Mouse (Mus musculus): ENCODE data around the gene Rbck1. TPM values are rescaled to one million over a fixed set of nuclear protein-coding genes. Genes with fewer than 3 reads are reported as not detected.
A peak's percentile ranks its signal among the peaks of the same experiment; 100 is the strongest.

Rbck1 gene
- polyA plus RNA-seq, 1 experiment = 340 TPM

DNA sequence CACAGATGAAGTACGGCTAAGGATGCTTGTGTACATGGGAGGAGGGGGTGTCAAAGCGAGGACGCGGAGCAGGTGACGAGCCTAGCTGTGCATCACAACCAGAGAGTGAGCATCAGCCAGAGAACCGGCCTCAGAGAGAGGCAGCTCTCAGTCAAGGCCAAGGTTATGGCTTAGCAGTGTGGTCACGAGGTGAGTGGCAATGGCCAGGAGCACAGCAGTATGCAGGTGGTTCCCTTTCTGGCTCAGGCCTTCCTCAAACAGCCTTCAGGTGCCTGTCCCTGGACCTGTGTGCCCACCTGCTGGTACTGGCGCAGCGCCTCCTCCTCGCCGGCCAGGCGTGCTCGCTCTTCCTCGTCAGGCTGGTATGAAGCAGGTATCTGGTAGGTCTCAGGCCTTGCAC is 8.5 kb downstream of the Rbck1 start:
- H3K27me3 ChIP-seq (ENCODE audit: control insufficient read depth, insufficient read depth, low read length) = no peaks in the 10 kb centered on the region
- 94% methylated on average over 14 of the region's 14 CpGs for WGBS
- no peak for TF ChIP-seq POLR2A (IDR thresholded peaks at IDR 0.05; ENCODE audit: low read depth, low read length)
- no peak for TF ChIP-seq CTCF (IDR thresholded peaks at IDR 0.05; ENCODE audit: extremely low read depth, insufficient read length, insufficient replicate concordance, low read depth, low read length)
- no peak overlapping the region for H3K27ac ChIP-seq (ENCODE audit: insufficient read depth, low read depth, low read length)
- peaks cover 4% of the 10 kb centered on the region; the same call in 1 of the 2 replicates for H3K4me1 ChIP-seq (ENCODE audit: control insufficient read depth, insufficient read depth, insufficient read length, low read length)
- peaks cover 66% of the 10 kb centered on the region for H3K36me3 ChIP-seq (ENCODE audit: control insufficient read depth, insufficient read depth, low read length)
- no peak overlapping the region for H3K4me3 ChIP-seq (ENCODE audit: low read depth, low read length)

DNA sequence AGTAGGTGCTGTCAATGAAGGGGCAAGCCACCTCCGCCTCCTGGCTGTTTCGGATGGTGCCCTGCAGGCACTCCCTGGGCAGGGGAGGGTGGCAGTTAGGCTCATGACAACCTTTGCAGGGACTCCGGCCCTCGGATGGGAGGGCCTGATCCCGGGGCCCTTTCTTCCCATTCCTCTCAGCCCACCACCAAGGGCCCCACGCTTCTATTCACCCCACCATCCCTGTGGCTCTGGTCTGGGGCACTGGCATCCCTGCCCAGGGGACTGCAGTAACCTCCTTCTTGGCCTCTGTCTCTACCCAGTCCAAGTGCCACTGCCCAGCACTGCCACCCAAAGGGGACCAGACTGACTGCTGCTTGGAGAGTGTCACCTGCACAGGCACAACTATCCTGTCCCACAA is 10.3 kb downstream of the Rbck1 start:
- 98% methylated on average over 6 of the region's 6 CpGs for WGBS
- H3K36me3 ChIP-seq (ENCODE audit: control insufficient read depth, insufficient read depth, low read length) = peaks cover 71% of the 10 kb centered on the region
- peaks cover 4% of the 10 kb centered on the region; the same call in 1 of the 2 replicates for H3K4me1 ChIP-seq (ENCODE audit: control insufficient read depth, insufficient read depth, insufficient read length, low read length)
- no peak overlapping the region for H3K27ac ChIP-seq (ENCODE audit: insufficient read depth, low read depth, low read length)
- H3K4me3 ChIP-seq (ENCODE audit: low read depth, low read length) = no peak overlapping the region
- H3K27me3 ChIP-seq (ENCODE audit: control insufficient read depth, insufficient read depth, low read length) = no peaks in the 10 kb centered on the region
- no peak for TF ChIP-seq CTCF (IDR thresholded peaks at IDR 0.05; ENCODE audit: extremely low read depth, insufficient read length, insufficient replicate concordance, low read depth, low read length)
- TF ChIP-seq POLR2A (IDR thresholded peaks at IDR 0.05; ENCODE audit: low read depth, low read length) = no peak

DNA sequence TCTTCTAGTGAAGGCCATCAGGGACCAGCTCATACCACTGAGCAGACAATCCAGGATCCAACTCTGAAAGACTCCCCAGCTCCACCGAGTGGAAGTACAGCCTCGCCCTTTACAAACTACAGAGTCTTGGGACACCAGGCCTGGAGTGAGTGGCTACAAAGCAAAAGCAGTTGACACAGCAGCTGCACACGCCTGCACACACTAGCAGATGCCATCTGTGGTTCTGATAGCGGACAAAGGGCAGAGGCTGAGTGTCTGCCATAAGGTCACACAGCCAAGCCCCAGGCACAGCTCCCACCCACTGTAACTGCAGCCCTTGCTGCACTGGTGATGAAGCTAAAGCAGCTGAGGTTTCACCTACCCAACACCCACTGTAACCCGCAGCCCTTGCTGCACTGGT is 10.9 kb downstream of the Rbck1 start:
- H3K4me1 ChIP-seq (ENCODE audit: control insufficient read depth, insufficient read depth, insufficient read length, low read length) = peaks cover 4% of the 10 kb centered on the region; the same call in 1 of the 2 replicates
- no peak for TF ChIP-seq POLR2A (IDR thresholded peaks at IDR 0.05; ENCODE audit: low read depth, low read length)
- TF ChIP-seq CTCF (IDR thresholded peaks at IDR 0.05; ENCODE audit: extremely low read depth, insufficient read length, insufficient replicate concordance, low read depth, low read length) = no peak
- H3K4me3 ChIP-seq (ENCODE audit: low read depth, low read length) = no peak overlapping the region
- 0 out of 2 replicates have a peak overlapping the region, but pooled peaks have one; percentile 3 for H3K27ac ChIP-seq (ENCODE audit: insufficient read depth, low read depth, low read length)
- peaks cover 72% of the 10 kb centered on the region for H3K36me3 ChIP-seq (ENCODE audit: control insufficient read depth, insufficient read depth, low read length)
- 71% methylated on average over 5 of the region's 5 CpGs for WGBS
- H3K27me3 ChIP-seq (ENCODE audit: control insufficient read depth, insufficient read depth, low read length) = no peaks in the 10 kb centered on the region

DNA sequence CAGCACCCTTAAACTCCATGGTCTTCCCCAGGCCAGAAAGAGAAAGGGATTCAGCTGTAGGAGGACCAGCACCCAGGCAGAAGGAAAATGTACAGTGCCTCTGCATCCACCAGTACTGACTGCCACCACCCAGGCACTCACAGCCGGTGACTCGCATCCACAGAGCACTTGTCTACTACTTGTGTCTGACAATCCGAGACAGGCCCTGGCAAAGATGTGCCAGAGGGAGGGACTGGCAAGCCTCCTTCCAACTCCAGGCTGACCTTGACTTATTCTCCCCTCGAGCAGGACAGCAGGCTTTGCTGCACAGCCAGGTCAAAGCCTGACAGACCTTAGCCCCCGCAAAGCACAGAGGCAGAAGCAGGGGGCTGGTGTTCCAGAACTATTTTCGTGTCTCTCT is 15.4 kb downstream of the Rbck1 start:
- no peaks in the 10 kb centered on the region for H3K27me3 ChIP-seq (ENCODE audit: control insufficient read depth, insufficient read depth, low read length)
- H3K36me3 ChIP-seq (ENCODE audit: control insufficient read depth, insufficient read depth, low read length) = peaks cover 70% of the 10 kb centered on the region
- TF ChIP-seq POLR2A (IDR thresholded peaks at IDR 0.05; ENCODE audit: low read depth, low read length) = no peak
- no peak for TF ChIP-seq CTCF (IDR thresholded peaks at IDR 0.05; ENCODE audit: extremely low read depth, insufficient read length, insufficient replicate concordance, low read depth, low read length)
- H3K4me3 ChIP-seq (ENCODE audit: low read depth, low read length) = no peak overlapping the region
- H3K4me1 ChIP-seq (ENCODE audit: control insufficient read depth, insufficient read depth, insufficient read length, low read length) = peaks cover under 1% of the 10 kb centered on the region; the same call in 1 of the 2 replicates
- no peak overlapping the region for H3K27ac ChIP-seq (ENCODE audit: insufficient read depth, low read depth, low read length)
- 75% methylated on average over 6 of the region's 6 CpGs for WGBS

DNA sequence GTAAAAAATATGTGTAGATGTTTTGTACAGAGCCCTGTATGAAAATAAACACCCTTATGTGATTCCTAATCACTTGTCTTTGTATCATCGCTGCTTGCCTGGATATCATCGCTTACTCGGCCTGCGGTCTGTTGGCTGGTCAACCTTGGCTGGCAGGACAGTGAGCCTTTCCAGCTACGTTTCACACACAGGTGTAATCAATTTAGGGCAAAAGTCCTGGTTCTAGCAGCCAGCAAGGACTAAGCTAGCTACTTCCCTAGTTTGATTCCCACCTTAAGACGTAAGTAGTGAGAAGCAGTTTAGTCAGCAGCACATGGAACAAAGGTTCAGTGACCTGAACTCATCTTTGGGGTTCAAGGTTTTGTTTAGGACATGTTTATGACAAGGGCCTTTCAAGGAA is 18.5 kb downstream of the Rbck1 start:
- no peaks in the 10 kb centered on the region for H3K4me1 ChIP-seq (ENCODE audit: control insufficient read depth, insufficient read depth, insufficient read length, low read length)
- H3K36me3 ChIP-seq (ENCODE audit: control insufficient read depth, insufficient read depth, low read length) = peaks cover 80% of the 10 kb centered on the region
- TF ChIP-seq CTCF (IDR thresholded peaks at IDR 0.05; ENCODE audit: extremely low read depth, insufficient read length, insufficient replicate concordance, low read depth, low read length) (no peak), POLR2A (IDR thresholded peaks at IDR 0.05; ENCODE audit: low read depth, low read length) (no peak)
- no peak overlapping the region for H3K27ac ChIP-seq (ENCODE audit: insufficient read depth, low read depth, low read length)
- 82% methylated on average over 6 of the region's 6 CpGs for WGBS
- no peak overlapping the region for H3K4me3 ChIP-seq (ENCODE audit: low read depth, low read length)
- no peaks in the 10 kb centered on the region for H3K27me3 ChIP-seq (ENCODE audit: control insufficient read depth, insufficient read depth, low read length)

DNA sequence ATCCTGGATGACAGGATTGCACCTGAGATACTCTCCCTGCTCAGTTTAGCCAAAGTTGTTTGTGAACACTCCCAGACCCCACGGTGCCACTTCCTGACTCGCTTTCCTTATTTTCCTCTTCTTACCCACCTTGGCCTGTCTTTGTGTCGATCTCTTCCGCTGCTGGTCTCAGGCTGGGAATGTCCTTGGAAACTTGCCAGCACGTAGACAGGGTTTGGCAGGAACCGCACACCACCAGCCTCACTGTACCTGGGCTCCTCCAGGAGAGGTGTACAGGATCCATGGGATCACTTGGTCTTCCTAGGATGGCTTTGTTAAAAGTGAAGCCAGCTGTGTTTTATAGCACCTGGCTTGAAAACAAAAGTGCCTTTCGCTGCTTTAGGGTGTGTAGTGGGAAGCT is 19.5 kb downstream of the Rbck1 start:
- no peaks in the 10 kb centered on the region for H3K27me3 ChIP-seq (ENCODE audit: control insufficient read depth, insufficient read depth, low read length)
- no peak overlapping the region for H3K4me3 ChIP-seq (ENCODE audit: low read depth, low read length)
- H3K4me1 ChIP-seq (ENCODE audit: control insufficient read depth, insufficient read depth, insufficient read length, low read length) = no peaks in the 10 kb centered on the region
- WGBS = 17% methylated on average over 7 of the region's 7 CpGs
- TF ChIP-seq CTCF (IDR thresholded peaks at IDR 0.05; ENCODE audit: extremely low read depth, insufficient read length, insufficient replicate concordance, low read depth, low read length) = no peak
- TF ChIP-seq POLR2A (IDR thresholded peaks at IDR 0.05; ENCODE audit: low read depth, low read length) = no peak
- H3K27ac ChIP-seq (ENCODE audit: insufficient read depth, low read depth, low read length) = no peak overlapping the region
- H3K36me3 ChIP-seq (ENCODE audit: control insufficient read depth, insufficient read depth, low read length) = peaks cover 80% of the 10 kb centered on the region

DNA sequence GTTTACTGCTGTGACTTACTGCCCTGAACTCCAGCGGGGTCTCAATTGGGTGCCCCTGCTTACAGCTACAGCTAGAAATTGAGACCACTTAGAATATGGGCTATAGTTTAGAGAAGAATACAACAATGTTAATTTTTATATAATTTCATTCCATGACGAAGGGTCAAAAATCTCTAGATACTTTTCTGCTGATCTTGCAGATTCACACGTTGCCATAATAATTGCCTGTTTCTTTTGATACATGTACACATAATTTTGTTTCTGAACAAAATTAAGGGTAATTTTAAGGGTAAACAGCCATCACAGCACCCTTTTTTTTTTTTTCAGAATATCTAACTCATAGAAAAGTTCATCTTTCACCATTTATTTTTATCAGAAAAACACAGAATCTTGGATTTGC is 25.3 kb downstream of the Rbck1 start:
- WGBS = 92% methylated on average over 3 of the region's 3 CpGs
- Histone ChIP-seq H3K27ac (ENCODE audit: insufficient read depth, low read depth, low read length) (no peak overlapping the region), H3K36me3 (ENCODE audit: control insufficient read depth, insufficient read depth, low read length) (peaks cover 76% of the 10 kb centered on the region), H3K4me1 (ENCODE audit: control insufficient read depth, insufficient read depth, insufficient read length, low read length) (peaks cover 9% of the 10 kb centered on the region; the same call in 1 of the 2 replicates), H3K4me3 (ENCODE audit: low read depth, low read length) (no peak overlapping the region), H3K27me3 (ENCODE audit: control insufficient read depth, insufficient read depth, low read length) (no peaks in the 10 kb centered on the region)
- no peak for TF ChIP-seq CTCF (IDR thresholded peaks at IDR 0.05; ENCODE audit: extremely low read depth, insufficient read length, insufficient replicate concordance, low read depth, low read length)
- no peak for TF ChIP-seq POLR2A (IDR thresholded peaks at IDR 0.05; ENCODE audit: low read depth, low read length)
